Mouse (Mus musculus) monocyte, adult 5-6 weeks (primary cell): Measurements from ENCODE around the gene Aqp9. TPM values are rescaled to one million over a fixed set of nuclear protein-coding genes. Genes with fewer than 3 reads are reported as not detected.

Experiments used
- ATAC-seq: fragments of 153-309, 156-312 bp; replicated peaks from 2 replicates; pipeline ENCODE4 v1.8.0; 2017; ENCODE audit warnings: mild to moderate bottlenecking; ENCODE audit not compliant: low TSS enrichment, insufficient number of reproducible peaks, severe bottlenecking, poor library complexity, low FRiP score
- total RNA-seq: library from RNA; stranded (forward); fragments of 200-1000, 200-491, 200-594 nt; gene quantifications from 3 replicates; pipeline ENCODE4 v1.2.3, GENCODE M21; 2017

The Aqp9 gene
- 13.4 to 39.6 TPM (median 30.9 TPM) in 3 replicates for total RNA-seq

GRCm38 (mm10) chr9:71168511-71168910 lies at the start of gene Aqp9:
Gene Aqp9, minus strand, starts transcription at chr9:71168682.
- no peak for ATAC-seq

GRCm38 (mm10) chr9:71217793-71218095 lies 49.3 kb upstream of the Aqp9 start:
- ATAC-seq = no peak

GRCm38 (mm10) chr9:71216996-71217792 lies 48.7 kb upstream of the Aqp9 start:
- no peak for ATAC-seq

- ATAC-seq = peak; percentile 20; the same call in 1 of the 2 replicates
Measured at GRCm38 (mm10) chr9:71216036-71216995, 47.8 kb upstream of the Aqp9 start.

- ATAC-seq = peak; percentile 38; the same call in 1 of the 2 replicates
Measured at GRCm38 (mm10) chr9:71215248-71216035, 47.0 kb upstream of the Aqp9 start, which contains the start of gene Aldh1a2. Gene Aldh1a2, plus strand, starts transcription at chr9:71215789.

GRCm38 (mm10) chr9:71213636-71214035 lies 45.2 kb upstream of the Aqp9 start:
- ATAC-seq = peak; percentile 92

- 0 out of 2 replicates have a peak, but pooled peaks have one; percentile 53 for ATAC-seq
Measured at GRCm38 (mm10) chr9:71210870-71211269, 42.4 kb upstream of the Aqp9 start.

- no peak for ATAC-seq
Measured at GRCm38 (mm10) chr9:71209299-71209698, 40.8 kb upstream of the Aqp9 start.

GRCm38 (mm10) chr9:71202265-71202664 lies 33.8 kb upstream of the Aqp9 start:
- ATAC-seq = no peak

GRCm38 (mm10) chr9:71198826-71199225 lies 30.3 kb upstream of the Aqp9 start:
- ATAC-seq = no peak

- peak; percentile 90 for ATAC-seq
Measured at GRCm38 (mm10) chr9:71188647-71189415, 20.3 kb upstream of the Aqp9 start.

- peak; percentile 43; the same call in 1 of the 2 replicates for ATAC-seq
Measured at GRCm38 (mm10) chr9:71187396-71187795, 18.9 kb upstream of the Aqp9 start.

- ATAC-seq = no peak
Measured at GRCm38 (mm10) chr9:71185823-71186222, 17.3 kb upstream of the Aqp9 start.

GRCm38 (mm10) chr9:71185285-71185684 lies 16.8 kb upstream of the Aqp9 start:
- no peak for ATAC-seq

- ATAC-seq = no peak
Measured at GRCm38 (mm10) chr9:71179964-71180700, 11.7 kb upstream of the Aqp9 start.

- peak; percentile 76 for ATAC-seq
Measured at GRCm38 (mm10) chr9:71179276-71179896, 10.9 kb upstream of the Aqp9 start.

GRCm38 (mm10) chr9:71175686-71176085 lies 7.2 kb upstream of the Aqp9 start:
- no peak for ATAC-seq
